Mouse (Mus musculus): Measurements from ENCODE around the gene Tspyl1. TPM values are rescaled to one million over a fixed set of nuclear protein-coding genes. Genes with fewer than 3 reads are reported as not detected.

Gene Tspyl1
- polyA plus RNA-seq (2015; fragmentation: Nextera tagmentation; extraction: Ambion mirVana): 66.8 and 68.1 TPM in 2 replicates

DNA sequence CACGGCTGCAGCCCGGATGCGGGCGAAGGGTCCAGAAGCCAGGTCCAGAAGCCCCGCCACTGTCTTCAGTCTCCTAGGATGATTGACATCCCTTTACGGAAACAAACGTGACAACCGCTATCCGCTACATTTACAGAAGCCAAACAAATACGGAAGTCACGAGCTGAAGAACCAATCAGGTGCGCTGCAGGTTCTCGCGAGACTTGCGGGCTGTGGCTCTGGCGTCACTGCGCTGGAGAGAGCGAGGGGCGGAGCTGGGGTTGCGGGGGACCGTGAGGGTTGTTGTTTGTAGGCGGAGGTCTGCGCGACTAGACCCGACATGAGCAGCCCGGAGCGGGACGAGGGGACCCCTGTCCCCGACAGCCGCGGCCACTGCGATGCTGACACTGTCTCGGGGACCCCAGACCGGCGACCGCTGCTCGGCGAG, at the start of gene Tspyl1:
TSS of gene Tspyl1 (plus strand) at position 229 of the 427 bp plus-strand sequence.
- peak within 1 kb of the TSS; percentile 98 for H3K9ac ChIP-seq (ENCODE audit: low read length)
- peak within 1 kb of the TSS; percentile 70 for H3K4me2 ChIP-seq (ENCODE audit: low read depth, low read length)
- H3K36me3 ChIP-seq (ENCODE audit: control insufficient read depth, insufficient read depth, low read length): peaks cover under 1% of the 10 kb centered on the region
- peaks cover 10% of the 10 kb centered on the region for H3K4me1 ChIP-seq (replicated peaks; ENCODE audit: control insufficient read depth, insufficient read depth, low read length)
- H3K4me3 ChIP-seq (ENCODE audit: low read length): peak within 1 kb of the TSS; percentile 99
- WGBS: under 1% methylated on average over 38 of the region's 38 CpGs
- peak within 1 kb of the TSS; percentile 81 for H3K27ac ChIP-seq (ENCODE audit: low read length)
- peak; percentile 98 for ATAC-seq (ENCODE audit: low read depth)
- H3K27me3 ChIP-seq (ENCODE audit: control insufficient read depth, insufficient read depth, low read depth, low read length): no peaks in the 10 kb centered on the region
- no peaks in the 10 kb centered on the region for H3K9me3 ChIP-seq (ENCODE audit: control insufficient read depth, low read length)

DNA sequence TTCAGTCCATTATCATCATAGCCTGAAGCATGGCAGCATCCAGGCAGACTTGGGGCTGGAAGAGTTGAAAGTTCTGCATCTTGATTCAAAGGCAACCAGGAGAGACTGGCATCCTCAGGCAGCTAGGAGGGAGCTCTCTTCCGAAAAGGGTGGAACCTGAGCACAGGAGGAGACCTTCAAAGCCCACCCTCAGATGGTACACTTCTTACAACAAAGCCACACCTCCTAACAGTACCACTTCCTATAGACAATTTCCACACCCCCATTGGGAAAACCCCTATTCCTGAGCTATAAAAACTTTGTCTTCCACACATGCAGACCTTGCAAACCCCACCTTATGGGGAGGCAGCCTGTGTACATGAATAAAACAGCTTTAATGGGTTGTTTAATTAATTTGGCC, 48.6 kb upstream of the Tspyl1 start:
- H3K4me2 ChIP-seq (ENCODE audit: low read depth, low read length): no peak overlapping the region
- H3K27ac ChIP-seq (ENCODE audit: low read length): no peak overlapping the region
- H3K4me1 ChIP-seq (replicated peaks; ENCODE audit: control insufficient read depth, insufficient read depth, low read length): no peaks in the 10 kb centered on the region
- ATAC-seq (ENCODE audit: low read depth): no peak
- no peaks in the 10 kb centered on the region for H3K36me3 ChIP-seq (ENCODE audit: control insufficient read depth, insufficient read depth, low read length)
- H3K9me3 ChIP-seq (ENCODE audit: control insufficient read depth, low read length): no peaks in the 10 kb centered on the region
- WGBS: 48% methylated on average over 1 of the region's 1 CpGs
- H3K4me3 ChIP-seq (ENCODE audit: low read length): no peak overlapping the region
- H3K27me3 ChIP-seq (ENCODE audit: control insufficient read depth, insufficient read depth, low read depth, low read length): no peaks in the 10 kb centered on the region
- no peak overlapping the region for H3K9ac ChIP-seq (ENCODE audit: low read length)

DNA sequence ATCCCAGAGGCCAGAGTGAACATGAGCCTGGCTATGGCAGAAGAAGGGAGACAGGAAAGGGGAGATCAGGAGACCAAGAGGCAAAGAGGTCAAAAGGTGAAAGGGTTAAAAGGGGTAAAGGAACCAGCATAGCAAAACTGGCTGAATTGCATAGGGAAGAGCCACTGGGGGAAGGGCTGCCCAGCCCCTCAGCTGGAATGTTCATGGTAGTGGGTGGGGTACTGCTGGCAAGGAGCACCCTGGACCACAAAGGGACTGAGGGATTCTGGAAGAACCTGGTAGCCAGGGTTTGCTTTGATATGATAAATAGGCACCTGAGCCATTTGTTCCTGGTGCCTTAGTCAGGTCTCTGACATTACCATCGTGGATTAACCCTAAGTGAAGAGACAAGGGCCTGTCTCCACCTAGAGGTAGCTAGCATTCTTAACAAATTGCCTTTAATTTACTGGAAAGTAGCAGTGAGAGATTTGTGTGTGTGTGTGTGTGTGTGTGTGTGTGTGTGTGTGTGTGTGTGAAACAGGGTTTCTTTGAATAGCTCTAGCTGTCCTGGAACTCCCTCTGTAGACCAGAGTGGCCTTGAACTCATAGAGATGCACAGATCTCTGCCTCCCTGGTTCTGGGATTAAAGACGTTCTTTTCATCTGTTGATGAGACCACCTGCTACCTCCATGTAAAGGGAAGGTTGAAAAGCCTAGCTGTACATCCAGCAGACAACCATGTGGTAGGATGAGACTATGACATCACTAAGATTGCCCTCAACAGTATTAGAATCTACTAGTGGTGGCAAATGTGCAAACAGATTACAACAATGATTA, 47.9 kb upstream of the Tspyl1 start:
- Histone ChIP-seq H3K27ac (ENCODE audit: low read length) (no peak overlapping the region), H3K9ac (ENCODE audit: low read length) (no peak overlapping the region), H3K36me3 (ENCODE audit: control insufficient read depth, insufficient read depth, low read length) (no peaks in the 10 kb centered on the region), H3K27me3 (ENCODE audit: control insufficient read depth, insufficient read depth, low read depth, low read length) (no peaks in the 10 kb centered on the region), H3K4me3 (ENCODE audit: low read length) (no peak overlapping the region), H3K9me3 (ENCODE audit: control insufficient read depth, low read length) (no peaks in the 10 kb centered on the region), H3K4me2 (ENCODE audit: low read depth, low read length) (no peak overlapping the region), H3K4me1 (replicated peaks; ENCODE audit: control insufficient read depth, insufficient read depth, low read length) (no peaks in the 10 kb centered on the region)
- 27% methylated on average over 2 of the region's 2 CpGs for WGBS
- ATAC-seq (ENCODE audit: low read depth): no peak

DNA sequence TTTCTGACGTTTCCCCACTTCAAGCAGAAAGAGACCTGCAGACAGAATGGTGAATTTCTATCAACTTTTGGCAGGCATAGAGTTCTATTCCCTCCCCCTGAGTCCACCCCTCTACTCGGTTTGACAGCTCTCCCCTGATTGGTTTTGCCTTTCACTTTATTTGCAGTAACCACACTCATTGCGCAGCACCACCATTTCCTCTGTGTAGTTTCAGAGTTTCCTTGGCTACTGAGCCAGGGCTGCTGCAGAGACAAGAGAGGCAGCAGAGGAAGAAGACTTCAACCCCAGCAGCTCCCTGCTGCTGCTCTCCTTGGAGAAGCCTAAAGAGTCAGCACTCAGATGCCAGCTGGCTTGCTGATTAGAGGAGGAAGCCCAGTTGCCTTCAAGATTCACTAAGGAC, 46.6 kb upstream of the Tspyl1 start:
- H3K4me3 ChIP-seq (ENCODE audit: low read length): no peak overlapping the region
- ATAC-seq (ENCODE audit: low read depth): 0 out of 2 replicates have a peak, but pooled peaks have one; percentile 41
- H3K27me3 ChIP-seq (ENCODE audit: control insufficient read depth, insufficient read depth, low read depth, low read length): no peaks in the 10 kb centered on the region
- H3K9ac ChIP-seq (ENCODE audit: low read length): no peak overlapping the region
- 15% methylated on average over 3 of the region's 3 CpGs for WGBS
- H3K27ac ChIP-seq (ENCODE audit: low read length): no peak overlapping the region
- no peaks in the 10 kb centered on the region for H3K36me3 ChIP-seq (ENCODE audit: control insufficient read depth, insufficient read depth, low read length)
- no peak overlapping the region for H3K4me2 ChIP-seq (ENCODE audit: low read depth, low read length)
- H3K9me3 ChIP-seq (ENCODE audit: control insufficient read depth, low read length): no peaks in the 10 kb centered on the region
- H3K4me1 ChIP-seq (replicated peaks; ENCODE audit: control insufficient read depth, insufficient read depth, low read length): no peaks in the 10 kb centered on the region

DNA sequence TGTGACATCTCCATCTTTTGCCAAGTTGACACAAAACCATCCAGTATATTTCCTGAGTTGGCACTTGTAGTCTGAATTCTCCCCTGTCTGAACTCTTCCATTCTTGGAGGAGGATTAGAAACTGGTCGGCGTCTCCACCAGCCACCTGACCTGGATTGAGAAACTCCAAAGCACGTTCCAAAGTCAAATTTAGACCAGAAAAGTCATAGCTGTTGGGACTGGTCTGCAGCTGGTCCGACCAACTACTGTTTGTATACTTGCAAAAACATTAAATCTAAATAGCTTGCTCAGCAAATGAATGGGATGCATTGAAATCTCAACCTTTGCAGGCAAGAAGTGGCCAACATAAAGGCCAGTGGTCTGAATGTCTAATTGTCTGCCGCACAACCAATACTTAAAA, 45.4 kb upstream of the Tspyl1 start:
- WGBS: 58% methylated on average over 5 of the region's 5 CpGs
- no peak overlapping the region for H3K9ac ChIP-seq (ENCODE audit: low read length)
- no peak overlapping the region for H3K27ac ChIP-seq (ENCODE audit: low read length)
- H3K4me3 ChIP-seq (ENCODE audit: low read length): no peak overlapping the region
- no peaks in the 10 kb centered on the region for H3K27me3 ChIP-seq (ENCODE audit: control insufficient read depth, insufficient read depth, low read depth, low read length)
- no peak overlapping the region for H3K4me2 ChIP-seq (ENCODE audit: low read depth, low read length)
- peak; percentile 57; the same call in 1 of the 2 replicates for ATAC-seq (ENCODE audit: low read depth)
- H3K9me3 ChIP-seq (ENCODE audit: control insufficient read depth, low read length): no peaks in the 10 kb centered on the region
- no peaks in the 10 kb centered on the region; the same call in 1 of the 2 replicates for H3K4me1 ChIP-seq (replicated peaks; ENCODE audit: control insufficient read depth, insufficient read depth, low read length)
- no peaks in the 10 kb centered on the region for H3K36me3 ChIP-seq (ENCODE audit: control insufficient read depth, insufficient read depth, low read length)

DNA sequence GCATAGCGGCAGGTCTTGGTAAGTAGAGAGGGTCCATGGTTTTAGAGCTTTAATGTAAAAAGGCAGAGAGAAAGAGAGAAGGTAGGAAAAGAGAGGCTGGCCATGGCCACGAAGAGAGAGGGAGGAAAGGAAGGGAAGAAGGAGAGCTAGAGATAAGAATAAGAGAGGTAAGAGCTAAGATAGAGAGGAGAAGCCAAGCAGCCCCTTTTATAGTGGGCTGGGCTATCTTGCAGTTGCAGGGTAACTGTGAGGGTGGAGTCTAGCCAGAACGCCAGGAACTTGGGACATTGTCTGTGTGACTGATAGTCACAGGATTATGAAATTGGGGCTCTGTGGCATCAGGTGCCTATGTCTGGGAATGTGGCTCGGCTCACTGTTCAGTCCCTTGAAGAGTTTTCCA, 43.5 kb upstream of the Tspyl1 start:
- Histone ChIP-seq H3K4me2 (ENCODE audit: low read depth, low read length) (no peak overlapping the region), H3K9me3 (ENCODE audit: control insufficient read depth, low read length) (no peaks in the 10 kb centered on the region), H3K9ac (ENCODE audit: low read length) (no peak overlapping the region), H3K4me1 (replicated peaks; ENCODE audit: control insufficient read depth, insufficient read depth, low read length) (no peaks in the 10 kb centered on the region; the same call in 1 of the 2 replicates), H3K4me3 (ENCODE audit: low read length) (no peak overlapping the region), H3K36me3 (ENCODE audit: control insufficient read depth, insufficient read depth, low read length) (no peaks in the 10 kb centered on the region), H3K27ac (ENCODE audit: low read length) (no peak overlapping the region), H3K27me3 (ENCODE audit: control insufficient read depth, insufficient read depth, low read depth, low read length) (no peaks in the 10 kb centered on the region)
- WGBS: 67% methylated on average over 4 of the region's 4 CpGs
- no peak for ATAC-seq (ENCODE audit: low read depth)

DNA sequence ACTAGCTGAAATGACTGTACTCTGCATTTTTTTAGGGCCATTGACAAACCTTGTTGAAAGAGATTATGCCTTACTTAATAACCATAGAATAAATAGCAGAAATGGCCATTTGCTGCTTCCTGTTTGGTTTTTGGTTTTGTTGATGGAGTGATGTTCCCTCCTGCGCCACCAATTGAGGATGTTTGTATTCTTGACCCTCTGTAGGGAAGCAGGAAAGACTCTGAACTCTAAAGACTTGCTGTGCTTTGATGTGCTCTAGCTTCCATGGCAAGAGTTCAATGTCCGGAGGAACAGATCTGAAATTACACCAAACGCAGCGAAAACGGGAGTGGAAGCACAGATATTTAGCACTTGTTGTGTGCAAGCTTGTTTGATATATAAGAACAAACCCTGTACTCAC, 37.2 kb upstream of the Tspyl1 start:
- no peak overlapping the region for H3K4me3 ChIP-seq (ENCODE audit: low read length)
- H3K9ac ChIP-seq (ENCODE audit: low read length): no peak overlapping the region
- no peaks in the 10 kb centered on the region for H3K9me3 ChIP-seq (ENCODE audit: control insufficient read depth, low read length)
- no peak overlapping the region for H3K4me2 ChIP-seq (ENCODE audit: low read depth, low read length)
- WGBS: 40% methylated on average over 5 of the region's 5 CpGs
- 0 out of 2 replicates have a peak, but pooled peaks have one; percentile 15 for ATAC-seq (ENCODE audit: low read depth)
- no peaks in the 10 kb centered on the region for H3K27me3 ChIP-seq (ENCODE audit: control insufficient read depth, insufficient read depth, low read depth, low read length)
- no peaks in the 10 kb centered on the region for H3K36me3 ChIP-seq (ENCODE audit: control insufficient read depth, insufficient read depth, low read length)
- H3K27ac ChIP-seq (ENCODE audit: low read length): peak overlapping the region; percentile 44
- H3K4me1 ChIP-seq (replicated peaks; ENCODE audit: control insufficient read depth, insufficient read depth, low read length): peaks cover 32% of the 10 kb centered on the region

DNA sequence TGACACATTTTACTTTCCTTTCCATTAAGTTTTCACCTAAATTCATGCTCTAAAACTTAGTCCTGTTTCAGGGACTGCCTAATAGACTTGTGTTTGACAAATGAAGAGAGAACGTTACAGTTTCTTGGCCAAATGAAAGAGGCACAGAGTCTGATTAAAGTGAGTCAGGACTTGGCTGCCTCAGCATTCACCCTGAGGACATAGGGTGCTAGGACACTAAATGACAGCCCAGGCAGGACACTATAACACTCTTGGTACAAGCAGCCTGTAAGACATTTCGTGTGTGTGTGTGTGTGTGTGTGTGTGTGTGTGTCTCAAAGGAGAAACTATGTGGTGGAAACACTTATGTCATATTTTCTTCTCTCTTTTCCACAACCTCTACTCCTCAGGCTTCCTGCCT, 35.9 kb upstream of the Tspyl1 start:
- Histone ChIP-seq H3K27me3 (ENCODE audit: control insufficient read depth, insufficient read depth, low read depth, low read length) (no peaks in the 10 kb centered on the region), H3K4me3 (ENCODE audit: low read length) (no peak overlapping the region), H3K9me3 (ENCODE audit: control insufficient read depth, low read length) (no peaks in the 10 kb centered on the region), H3K9ac (ENCODE audit: low read length) (no peak overlapping the region), H3K27ac (ENCODE audit: low read length) (no peak overlapping the region), H3K4me1 (replicated peaks; ENCODE audit: control insufficient read depth, insufficient read depth, low read length) (peaks cover 32% of the 10 kb centered on the region), H3K4me2 (ENCODE audit: low read depth, low read length) (no peak overlapping the region), H3K36me3 (ENCODE audit: control insufficient read depth, insufficient read depth, low read length) (no peaks in the 10 kb centered on the region)
- 25% methylated on average over 2 of the region's 2 CpGs for WGBS
- ATAC-seq (ENCODE audit: low read depth): peak; percentile 94

DNA sequence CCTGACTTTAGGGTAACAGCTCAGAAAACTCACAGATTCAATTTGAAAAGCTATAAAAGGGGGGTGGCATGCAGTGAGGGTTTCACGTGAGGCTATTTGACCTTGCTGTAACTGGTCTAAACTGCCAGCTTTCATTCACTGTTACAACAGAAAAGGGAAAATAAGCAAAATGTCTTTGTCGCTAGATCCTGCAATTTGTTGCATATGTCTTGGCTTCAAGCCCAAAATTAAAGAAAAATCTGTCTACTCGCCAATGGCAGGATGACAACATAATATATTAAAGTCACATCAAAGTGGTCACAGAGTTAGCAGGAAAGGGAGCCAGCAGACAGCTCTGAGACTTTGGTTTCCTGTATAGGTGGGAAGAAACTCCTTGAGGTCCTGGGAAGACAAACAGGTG, 34.2 kb upstream of the Tspyl1 start:
- Histone ChIP-seq H3K9ac (ENCODE audit: low read length) (no peak overlapping the region), H3K9me3 (ENCODE audit: control insufficient read depth, low read length) (no peaks in the 10 kb centered on the region), H3K4me3 (ENCODE audit: low read length) (no peak overlapping the region), H3K4me1 (replicated peaks; ENCODE audit: control insufficient read depth, insufficient read depth, low read length) (peaks cover 32% of the 10 kb centered on the region), H3K27me3 (ENCODE audit: control insufficient read depth, insufficient read depth, low read depth, low read length) (no peaks in the 10 kb centered on the region), H3K36me3 (ENCODE audit: control insufficient read depth, insufficient read depth, low read length) (no peaks in the 10 kb centered on the region), H3K27ac (ENCODE audit: low read length) (peak overlapping the region; percentile 83), H3K4me2 (ENCODE audit: low read depth, low read length) (no peak overlapping the region)
- 24% methylated on average over 3 of the region's 3 CpGs for WGBS
- ATAC-seq (ENCODE audit: low read depth): peak; percentile 51

Measured in lung, embryonic 16.5 days (tissue).